Mouse (Mus musculus) ZHBTc4 (cell line): Measurements from ENCODE around the gene Zfp825.
"Not testable (repeated sequence)": the region's sequence is repeated elsewhere in the genome, so short reads cannot be mapped to it uniquely, and the experiment has no call there.

Source experiments
- DNase-seq: peaks from one replicate; pipeline ENCODE4 v3.0.0-alpha.2; 2011; ENCODE audit warnings: low read depth, low spot score

The Zfp825 gene

GRCm38 (mm10) chr13:74493911-74494679, at the start of gene Zfp825:
Gene Zfp825, minus strand, starts transcription at chr13:74493992.
- peak; percentile 93 for DNase-seq

DNA sequence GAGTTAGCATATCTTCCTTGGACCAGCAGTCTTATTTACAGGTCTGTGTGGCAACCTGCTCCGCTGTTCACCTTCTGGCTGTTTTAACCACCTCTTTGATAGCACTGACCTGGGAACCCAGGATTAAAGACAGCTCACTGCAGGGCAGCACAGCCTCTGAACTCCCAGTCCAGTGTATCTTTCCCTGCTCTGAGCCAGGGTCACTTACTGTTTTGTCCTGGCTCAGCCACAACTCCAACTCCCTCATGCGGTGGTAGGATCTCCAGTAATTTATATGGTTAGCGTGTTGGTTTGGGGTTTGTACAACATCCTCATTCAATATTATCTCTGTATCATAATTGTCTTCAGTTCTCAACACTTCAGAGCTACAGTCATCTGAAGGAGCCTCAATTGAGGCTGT, 41.6 kb upstream of the Zfp825 start:
- not testable (repeated sequence) for DNase-seq

DNA sequence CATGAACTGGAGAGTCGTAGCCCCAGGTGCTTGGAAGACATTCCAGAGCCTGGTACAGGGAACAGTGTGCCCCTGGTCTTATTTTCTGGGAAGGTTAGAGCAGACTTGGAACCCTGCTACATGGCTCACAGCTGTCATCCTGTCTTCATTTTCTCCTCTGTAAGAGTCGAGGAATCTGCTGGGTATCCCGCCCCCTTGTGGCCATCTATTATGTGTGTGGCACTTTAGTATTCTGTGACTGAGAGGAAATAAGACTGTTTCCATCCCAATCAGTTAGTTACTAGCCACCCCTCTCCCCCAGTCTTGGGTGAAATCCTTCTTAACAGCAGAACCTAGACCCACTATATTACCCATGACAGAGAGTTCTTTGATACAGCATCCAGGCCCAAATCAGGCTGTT, 41.1 kb upstream of the Zfp825 start:
- peak; percentile 87 for DNase-seq

DNA sequence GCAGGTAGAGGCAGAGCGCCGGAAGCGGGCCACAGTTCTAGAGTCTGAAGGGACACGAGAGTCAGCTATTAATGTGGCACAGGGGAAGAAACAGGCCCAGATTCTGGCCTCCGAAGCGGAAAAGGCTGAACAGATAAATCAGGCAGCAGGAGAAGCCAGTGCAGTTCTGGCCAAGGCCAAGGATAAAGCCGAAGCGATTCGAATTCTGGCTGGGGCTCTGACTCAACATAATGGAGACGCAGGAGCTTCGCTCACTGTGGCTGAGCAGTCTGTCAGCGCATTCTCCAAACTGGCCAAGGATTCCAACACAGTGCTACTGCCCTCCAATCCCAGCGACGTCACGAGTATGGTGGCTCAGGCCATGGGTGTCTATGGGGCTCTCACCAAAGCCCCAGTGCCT, 40.3 kb upstream of the Zfp825 start:
- DNase-seq: peak; percentile 21

GRCm38 (mm10) chr13:74531251-74531650, 37.5 kb upstream of the Zfp825 start:
- DNase-seq: not testable (repeated sequence)

GRCm38 (mm10) chr13:74529372-74529715, 35.6 kb upstream of the Zfp825 start:
- DNase-seq: not testable (repeated sequence)

DNA sequence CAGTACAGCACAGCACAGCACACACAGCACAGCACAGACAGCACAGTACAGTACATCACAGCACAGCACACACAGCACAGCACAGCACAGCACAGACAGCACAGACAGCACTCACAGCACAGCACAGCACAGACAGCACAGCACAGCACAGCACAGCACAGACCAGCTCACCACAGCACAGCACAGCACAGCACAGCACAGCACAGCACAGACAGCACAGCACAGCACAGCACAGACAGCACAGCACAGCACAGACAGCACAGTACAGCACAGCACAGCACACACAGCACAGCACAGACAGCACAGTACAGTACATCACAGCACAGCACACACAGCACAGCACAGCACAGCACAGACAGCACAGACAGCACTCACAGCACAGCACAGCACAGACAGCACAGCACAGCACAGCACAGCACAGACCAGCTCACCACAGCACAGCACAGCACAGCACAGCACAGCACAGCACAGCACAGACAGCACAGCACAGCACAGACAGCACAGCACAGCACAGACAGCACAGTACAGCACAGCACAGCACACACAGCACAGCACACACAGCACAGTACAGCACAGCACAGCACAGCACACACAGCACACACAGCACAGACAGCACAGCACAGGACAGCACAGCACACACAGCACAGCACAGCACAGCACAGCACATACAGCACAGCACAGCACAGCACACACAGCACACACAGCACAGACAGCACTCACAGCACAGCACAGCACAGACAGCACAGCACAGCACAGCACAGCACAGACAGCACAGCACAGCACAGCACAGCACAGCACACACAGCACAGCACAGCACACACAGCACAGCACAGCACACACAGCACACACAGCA, 35.0 kb upstream of the Zfp825 start:
- DNase-seq: not testable (repeated sequence)

- peak; percentile 89 for DNase-seq
These were observed 28.9 kb upstream of the Zfp825 start for GRCm38 (mm10) chr13:74522481-74523237.

- DNase-seq: not testable (repeated sequence)
These were observed 28.3 kb upstream of the Zfp825 start for GRCm38 (mm10) chr13:74522141-74522480.

- DNase-seq: peak; percentile 48
These were observed 14.2 kb upstream of the Zfp825 start for GRCm38 (mm10) chr13:74507981-74508380.

GRCm38 (mm10) chr13:74502851-74503250, 9.1 kb upstream of the Zfp825 start:
- DNase-seq: peak; percentile 71

GRCm38 (mm10) chr13:74499696-74500095, 5.9 kb upstream of the Zfp825 start:
- DNase-seq: not testable (repeated sequence)

DNA sequence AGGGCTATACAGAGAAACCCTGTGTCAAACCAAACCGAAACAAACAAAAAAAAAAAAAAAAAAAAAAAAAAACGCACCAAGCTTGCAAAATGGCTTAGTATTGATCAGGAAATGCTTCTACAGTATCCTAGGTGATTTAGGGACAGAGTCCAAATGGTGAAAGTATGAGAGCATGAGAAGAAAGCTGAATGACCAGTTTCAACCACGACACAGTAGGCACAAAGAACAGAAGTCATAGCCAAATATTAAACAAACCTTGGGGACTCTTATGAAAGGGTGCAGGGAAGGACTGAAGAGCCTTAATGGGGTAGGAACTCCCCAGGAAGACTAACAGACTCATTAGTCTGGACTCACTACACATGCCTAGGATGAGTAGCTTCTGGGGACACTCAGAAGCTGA, 9.5 kb downstream of the Zfp825 start:
- not testable (repeated sequence) for DNase-seq

GRCm38 (mm10) chr13:74471468-74471867, 22.3 kb downstream of the Zfp825 start:
- not testable (repeated sequence) for DNase-seq

- DNase-seq: peak; percentile 96
These were observed 30.9 kb downstream of the Zfp825 start for GRCm38 (mm10) chr13:74462699-74463385.

DNA sequence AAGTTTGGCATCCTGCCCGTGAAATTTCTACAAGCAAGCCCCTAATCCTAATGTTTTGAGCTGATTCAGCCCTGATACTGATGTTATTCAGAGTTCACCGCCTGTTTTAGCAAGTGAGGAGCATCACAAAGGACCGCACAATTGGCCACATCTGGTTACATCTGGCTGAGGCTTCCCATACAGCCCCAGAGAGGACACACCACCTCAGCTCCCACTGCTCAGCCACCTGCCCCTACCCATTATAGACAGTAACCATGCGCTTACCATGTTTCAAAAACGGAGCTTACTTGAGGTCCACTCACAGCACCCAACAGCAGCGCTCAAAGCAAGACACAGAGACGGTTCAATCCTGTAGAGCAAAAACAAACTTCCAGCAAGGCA, 31.5 kb downstream of the Zfp825 start:
- not testable (repeated sequence) for DNase-seq

DNA sequence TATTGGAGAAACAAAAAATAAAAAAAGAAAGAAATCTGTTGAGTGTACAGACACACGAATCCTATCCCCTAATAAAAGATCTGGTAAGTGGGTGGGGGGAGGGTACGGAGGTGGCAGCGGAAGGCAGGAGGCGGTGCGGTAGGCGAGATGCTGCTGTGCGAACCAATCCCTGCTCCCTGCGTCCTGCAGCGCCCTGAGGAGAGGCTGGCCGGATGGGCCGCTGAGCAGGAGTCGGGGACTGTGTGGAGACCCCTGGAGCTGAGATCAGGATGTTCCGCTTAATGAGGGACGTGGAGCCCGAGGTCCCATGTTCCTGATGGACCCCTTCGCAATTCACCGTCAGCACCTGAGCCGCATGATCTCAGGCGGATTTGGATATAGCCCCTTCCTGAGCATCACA, 53.9 kb downstream of the Zfp825 start:
- DNase-seq: peak; percentile 69
